Mouse (Mus musculus): ENCODE results near the gene Kcnt2.

The Kcnt2 gene

GRCm38 (mm10) chr1:140245876-140246597 is at the start of gene Kcnt2:
TSS of gene Kcnt2 (plus strand) at chr1:140246158.
- DNase-seq: peak; percentile 44 to 57

GRCm38 (mm10) chr1:140205329-140205728 is 40.6 kb upstream of the Kcnt2 start:
- DNase-seq: no peak

- no peak for DNase-seq
Measured at GRCm38 (mm10) chr1:140225221-140225620, 20.7 kb upstream of the Kcnt2 start.

GRCm38 (mm10) chr1:140226673-140227072 is 19.3 kb upstream of the Kcnt2 start:
- no peak for DNase-seq

GRCm38 (mm10) chr1:140245465-140245864 is 493 bp upstream of the Kcnt2 start:
- peak; percentile 45 to 73 for DNase-seq

- peak; percentile 29 to 31 for DNase-seq
Measured at GRCm38 (mm10) chr1:140264696-140265095, 18.7 kb downstream of the Kcnt2 start.

GRCm38 (mm10) chr1:140266047-140266446 is 20.1 kb downstream of the Kcnt2 start:
- DNase-seq: no peak

GRCm38 (mm10) chr1:140266643-140267286 is 20.8 kb downstream of the Kcnt2 start:
- no peak for DNase-seq

- no peak for DNase-seq
Measured at GRCm38 (mm10) chr1:140267288-140267687, 21.3 kb downstream of the Kcnt2 start.

GRCm38 (mm10) chr1:140273624-140274023 is 27.7 kb downstream of the Kcnt2 start:
- no peak for DNase-seq

GRCm38 (mm10) chr1:140275813-140276212 is 29.9 kb downstream of the Kcnt2 start:
- DNase-seq: no peak

- DNase-seq: no peak
Measured at GRCm38 (mm10) chr1:140293140-140293539, 47.2 kb downstream of the Kcnt2 start.

- DNase-seq: no peak
Measured at GRCm38 (mm10) chr1:140295482-140295881, 49.5 kb downstream of the Kcnt2 start.

GRCm38 (mm10) chr1:140304244-140304643 is 58.3 kb downstream of the Kcnt2 start:
- DNase-seq: no peak

- DNase-seq: no peak
Measured at GRCm38 (mm10) chr1:140305344-140305743, 59.4 kb downstream of the Kcnt2 start.

GRCm38 (mm10) chr1:140306339-140306738 is 60.4 kb downstream of the Kcnt2 start:
- DNase-seq: no peak

- no peak for DNase-seq
Measured at GRCm38 (mm10) chr1:140310739-140311138, 64.8 kb downstream of the Kcnt2 start.

- no peak for DNase-seq
Measured at GRCm38 (mm10) chr1:140325088-140325487, 79.1 kb downstream of the Kcnt2 start.

GRCm38 (mm10) chr1:140326709-140327108 is 80.8 kb downstream of the Kcnt2 start:
- no peak for DNase-seq

- no peak for DNase-seq
Measured at GRCm38 (mm10) chr1:140333702-140334101, 87.7 kb downstream of the Kcnt2 start.

- no peak for DNase-seq
Measured at GRCm38 (mm10) chr1:140338417-140338816, 92.5 kb downstream of the Kcnt2 start.

GRCm38 (mm10) chr1:140339368-140339767 is 93.4 kb downstream of the Kcnt2 start:
- no peak for DNase-seq

- DNase-seq: no peak
Measured at GRCm38 (mm10) chr1:140364787-140365186, 118.8 kb downstream of the Kcnt2 start.

GRCm38 (mm10) chr1:140373532-140373931 is 127.6 kb downstream of the Kcnt2 start:
- no peak for DNase-seq

Data from kidney, postnatal 25 days (tissue).